Mouse (Mus musculus): ENCODE measurements at regions not wholly inside any gene's neighbourhood (a gene's known extent, or its start where the extent isn't known, plus 50 kb on each side); places are given as distances from the start of the nearest gene placed in this dataset.

- Histone ChIP-seq H3K27ac (ENCODE audit: poor library complexity, severe bottlenecking) (no peak overlapping the region), H3K9me3 (replicated peaks) (no peaks in the 10 kb centered on the region), H3K4me2 (no peak overlapping the region), H3K9ac (no peak overlapping the region), H3K27me3 (replicated peaks) (no peaks in the 10 kb centered on the region), H3K4me1 (replicated peaks) (peaks cover 22% of the 10 kb centered on the region), H3K4me3 (no peak overlapping the region), H3K36me3 (no peaks in the 10 kb centered on the region)
- ATAC-seq (ENCODE audit: insufficient number of reproducible peaks, low FRiP score) = no peak
- 35% methylated on average over 7 of the region's 7 CpGs for WGBS
Observed at GRCm38 (mm10) chr11:117057451-117057850, 57.5 kb upstream of the Sec14l1 start.

DNA sequence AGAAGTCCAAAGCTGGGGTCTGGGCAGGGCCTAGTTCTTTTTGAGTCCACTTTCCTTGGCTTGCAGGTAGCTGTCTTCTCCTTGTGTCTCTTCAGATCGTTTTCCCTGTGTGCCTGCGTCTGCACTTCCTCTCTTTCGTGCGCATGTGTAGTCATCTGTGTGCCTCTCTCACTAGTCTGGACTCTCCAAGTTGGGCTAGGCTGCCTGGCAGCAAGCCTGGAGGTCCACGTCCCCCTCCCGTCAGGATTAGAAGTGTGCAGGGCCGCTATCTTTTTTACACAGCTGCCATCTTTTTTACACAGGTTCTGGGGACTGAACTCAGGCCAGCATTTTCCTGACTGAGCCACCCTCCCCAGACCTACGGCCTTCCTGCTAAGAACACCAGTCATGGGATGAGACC is 55.8 kb upstream of the Sec14l1 start:
- Histone ChIP-seq H3K4me2 (no peak overlapping the region), H3K4me3 (no peak overlapping the region), H3K4me1 (replicated peaks) (peaks cover 32% of the 10 kb centered on the region), H3K27me3 (replicated peaks) (no peaks in the 10 kb centered on the region), H3K27ac (ENCODE audit: poor library complexity, severe bottlenecking) (no peak overlapping the region), H3K9ac (no peak overlapping the region), H3K9me3 (replicated peaks) (no peaks in the 10 kb centered on the region), H3K36me3 (no peaks in the 10 kb centered on the region)
- WGBS = 37% methylated on average over 8 of the region's 8 CpGs
- ATAC-seq (ENCODE audit: insufficient number of reproducible peaks, low FRiP score) = peak; percentile 33; the same call in 1 of the 2 replicates

DNA sequence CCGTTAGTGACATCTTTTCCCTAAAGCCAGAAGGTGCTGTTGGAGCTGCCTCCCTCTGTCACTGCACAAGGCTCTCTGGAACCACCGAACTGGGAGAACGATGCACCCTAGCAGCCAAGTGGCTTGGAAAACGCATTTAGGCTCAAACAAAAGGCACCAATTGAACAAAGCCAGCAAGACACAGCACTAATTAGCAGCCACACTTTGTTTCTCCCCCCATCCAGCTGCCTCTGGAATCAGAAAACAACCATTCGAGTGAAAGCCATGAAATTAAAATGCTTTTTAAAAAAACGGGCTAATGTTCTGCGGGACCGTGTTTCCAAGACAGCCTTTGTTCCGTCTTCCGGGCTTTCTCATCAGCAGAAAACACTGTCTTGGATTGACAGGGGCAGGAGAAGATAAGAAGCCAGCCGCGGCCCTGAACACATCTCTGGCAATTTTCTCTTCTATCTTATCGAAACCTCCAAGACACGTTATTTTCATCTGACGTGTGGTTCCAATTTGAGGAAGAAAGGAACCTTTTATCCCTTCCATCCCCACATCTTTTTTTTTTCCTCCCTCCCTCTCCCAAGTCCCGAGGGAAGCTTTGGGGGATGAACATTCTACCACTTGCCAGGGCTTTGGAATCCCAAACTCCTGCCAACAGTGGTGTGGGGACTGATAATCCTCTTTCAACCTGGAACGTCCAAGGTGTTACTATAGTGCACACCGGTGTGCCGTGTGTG is 54.8 kb upstream of the Sec14l1 start:
- Histone ChIP-seq H3K4me2 (peak overlapping the region; percentile 64), H3K4me3 (peak overlapping the region; percentile 13), H3K9ac (no peak overlapping the region), H3K4me1 (replicated peaks) (peaks cover 39% of the 10 kb centered on the region), H3K9me3 (replicated peaks) (no peaks in the 10 kb centered on the region), H3K36me3 (no peaks in the 10 kb centered on the region), H3K27ac (ENCODE audit: poor library complexity, severe bottlenecking) (no peak overlapping the region; the same call in 1 of the 2 replicates), H3K27me3 (replicated peaks) (no peaks in the 10 kb centered on the region)
- 5% methylated on average over 19 of the region's 19 CpGs for WGBS
- ATAC-seq (ENCODE audit: insufficient number of reproducible peaks, low FRiP score) = 0 out of 2 replicates have a peak, but pooled peaks have one; percentile 30

- H3K9me3 ChIP-seq (replicated peaks) = no peaks in the 10 kb centered on the region
- H3K27me3 ChIP-seq (replicated peaks) = no peaks in the 10 kb centered on the region
- H3K4me3 ChIP-seq = peak overlapping the region; percentile 13
- WGBS = 24% methylated on average over 9 of the region's 9 CpGs
- no peak for ATAC-seq (ENCODE audit: insufficient number of reproducible peaks, low FRiP score)
- H3K4me1 ChIP-seq (replicated peaks) = peaks cover 39% of the 10 kb centered on the region
- no peaks in the 10 kb centered on the region for H3K36me3 ChIP-seq
- peak overlapping the region; percentile 64 for H3K4me2 ChIP-seq
- H3K27ac ChIP-seq (ENCODE audit: poor library complexity, severe bottlenecking) = no peak overlapping the region
- 0 out of 2 replicates have a peak overlapping the region, but pooled peaks have one; percentile 42 for H3K9ac ChIP-seq
Observed at GRCm38 (mm10) chr11:117060706-117061337, 54.1 kb upstream of the Sec14l1 start.

GRCm38 (mm10) chr11:117062772-117063499 is 52.0 kb upstream of the Sec14l1 start:
- no peaks in the 10 kb centered on the region for H3K27me3 ChIP-seq (replicated peaks)
- H3K4me3 ChIP-seq = no peak overlapping the region
- no peaks in the 10 kb centered on the region for H3K36me3 ChIP-seq
- WGBS = 56% methylated on average over 14 of the region's 14 CpGs
- H3K9ac ChIP-seq = no peak overlapping the region
- H3K27ac ChIP-seq (ENCODE audit: poor library complexity, severe bottlenecking) = no peak overlapping the region
- no peak for ATAC-seq (ENCODE audit: insufficient number of reproducible peaks, low FRiP score)
- H3K4me1 ChIP-seq (replicated peaks) = peaks cover 36% of the 10 kb centered on the region
- no peaks in the 10 kb centered on the region for H3K9me3 ChIP-seq (replicated peaks)
- no peak overlapping the region for H3K4me2 ChIP-seq
